Mouse (Mus musculus) adrenal gland, adult 18-20 months (tissue): ENCODE measurements around the gene Iqgap1. TPM values are rescaled to one million over a fixed set of nuclear protein-coding genes. Genes with fewer than 3 reads are reported as not detected.

Experiments
- DNase-seq, 2 experiments: peaks; one replicate each; pipeline ENCODE4 v3.0.0; 2021 to 2022; ENCODE audit warnings: low spot score in 2 of 2
- total RNA-seq, 2 experiments: library from RNA; stranded (reverse); gene quantifications; 1 replicate in 1 of 2; 2 replicates in 1 of 2; pipeline ENCODE4 v1.2.3; 2021

Iqgap1 gene
- total RNA-seq, 2 experiments from 2014 or later: 73.6 to 79.1 TPM

- DNase-seq: no peak
These were observed 19.4 kb downstream of the Iqgap1 start for GRCm38 (mm10) chr7:80806331-80806730.

- peak; percentile 90 to 91 for DNase-seq
These were observed 22.5 kb downstream of the Iqgap1 start for GRCm38 (mm10) chr7:80803173-80803872.

GRCm38 (mm10) chr7:80802412-80803160, 23.2 kb downstream of the Iqgap1 start:
- peak in 1 of 2 experiments; percentile 62 for DNase-seq

DNA sequence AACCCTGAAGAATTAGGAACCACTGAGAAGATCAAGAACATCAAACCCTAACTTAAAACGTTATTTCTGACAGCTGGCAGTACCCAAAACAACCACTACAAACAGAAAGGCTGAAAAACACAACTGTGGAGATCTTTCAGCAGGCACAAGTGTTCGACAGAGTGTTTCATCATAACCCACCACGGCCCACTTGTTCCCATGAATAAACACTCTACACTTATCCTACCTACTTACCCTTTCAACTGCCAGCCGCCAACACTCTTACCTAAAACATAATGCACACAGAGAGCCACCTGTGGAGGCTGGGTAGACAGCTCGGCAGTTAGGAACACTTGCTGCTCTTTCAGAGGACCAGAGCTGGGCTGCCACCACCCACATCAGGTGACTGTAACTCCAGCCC, 26.5 kb downstream of the Iqgap1 start:
- DNase-seq: no peak

GRCm38 (mm10) chr7:80796805-80797567, 28.8 kb downstream of the Iqgap1 start:
- DNase-seq: no peak

DNA sequence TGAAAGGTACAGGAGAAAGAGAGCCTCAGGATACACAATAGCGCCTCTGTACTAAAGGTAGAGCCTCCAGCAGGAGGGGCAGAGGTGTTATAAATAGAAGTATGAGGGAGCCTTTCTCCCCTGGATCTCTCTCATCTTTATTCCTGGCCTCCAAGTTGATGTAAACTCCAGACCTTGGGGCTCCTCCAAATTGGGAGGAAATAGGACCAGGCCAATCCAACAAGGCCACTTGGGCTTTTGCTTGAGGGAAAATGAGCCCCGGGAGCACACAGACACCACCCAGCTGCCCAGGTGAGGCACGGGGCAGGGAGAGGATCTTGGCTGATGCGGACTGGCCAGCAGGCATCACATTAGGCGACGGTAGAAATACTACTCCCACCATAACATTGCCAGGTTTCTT, 29.5 kb downstream of the Iqgap1 start:
- no peak for DNase-seq

- no peak for DNase-seq
These were observed 36.2 kb downstream of the Iqgap1 start for GRCm38 (mm10) chr7:80789534-80789933.

- DNase-seq: no peak
These were observed 36.7 kb downstream of the Iqgap1 start for GRCm38 (mm10) chr7:80789061-80789460.

GRCm38 (mm10) chr7:80788002-80788401, 37.8 kb downstream of the Iqgap1 start:
- no peak for DNase-seq

- peak; percentile 39 to 52 for DNase-seq
These were observed 39.0 kb downstream of the Iqgap1 start for GRCm38 (mm10) chr7:80786746-80787145.

DNA sequence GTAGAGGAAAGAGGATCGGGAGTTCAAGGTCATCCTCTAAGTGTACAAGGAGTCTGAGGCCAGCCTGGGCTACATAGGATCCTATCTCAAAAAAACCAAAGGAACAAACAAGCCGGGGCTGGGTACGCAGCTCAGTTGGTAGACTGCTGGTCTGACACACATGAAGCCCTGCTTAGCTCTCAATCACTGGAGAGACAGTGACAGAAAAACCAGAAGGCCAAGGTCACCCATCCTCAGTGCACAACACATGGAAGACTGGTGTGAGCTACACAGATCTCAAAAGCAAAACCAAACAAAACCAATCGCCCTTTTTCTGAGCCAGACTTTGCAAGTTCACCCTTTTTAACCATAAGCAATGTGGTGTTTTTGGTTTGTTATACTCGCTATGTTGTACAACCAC, 41.9 kb downstream of the Iqgap1 start:
- DNase-seq: no peak

- DNase-seq: no peak
These were observed 43.3 kb downstream of the Iqgap1 start for GRCm38 (mm10) chr7:80782155-80783109.

- no peak for DNase-seq
These were observed 44.2 kb downstream of the Iqgap1 start for GRCm38 (mm10) chr7:80781444-80782120.

DNA sequence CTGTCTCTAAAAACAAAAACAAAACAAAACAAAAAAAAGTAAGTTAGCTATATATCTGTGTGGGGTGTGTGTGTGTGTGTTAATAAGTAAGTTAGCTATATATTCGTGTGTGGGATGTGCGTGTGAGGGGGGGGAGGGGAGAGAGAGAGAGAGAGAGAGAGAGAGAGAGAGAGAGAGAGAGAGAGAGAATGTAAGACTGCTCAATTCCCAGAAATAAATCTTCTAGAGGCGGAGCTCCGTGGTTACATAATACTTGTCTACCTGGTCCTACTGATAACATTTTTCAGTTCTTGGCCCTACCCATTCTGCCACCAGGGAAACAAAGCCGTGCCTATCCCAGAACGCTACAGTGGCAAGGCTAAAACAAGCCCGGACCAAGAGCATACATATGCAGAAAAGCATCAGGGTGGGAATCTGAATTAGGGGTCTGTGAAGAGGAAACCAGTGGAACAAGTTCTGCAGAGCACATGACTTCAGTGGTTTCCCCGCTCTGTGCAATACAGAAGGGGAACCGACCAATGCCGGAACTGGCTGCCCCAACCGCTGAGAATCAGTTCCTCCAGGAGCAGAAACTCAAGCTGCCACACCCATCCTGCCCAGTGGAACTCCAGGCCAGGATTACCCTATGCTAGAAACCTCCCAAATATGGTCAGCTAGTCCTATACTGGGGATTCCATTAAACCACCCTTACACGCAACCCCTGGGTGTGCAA, 46.7 kb downstream of the Iqgap1 start:
- DNase-seq: peak in 1 of 2 experiments; percentile 42

DNA sequence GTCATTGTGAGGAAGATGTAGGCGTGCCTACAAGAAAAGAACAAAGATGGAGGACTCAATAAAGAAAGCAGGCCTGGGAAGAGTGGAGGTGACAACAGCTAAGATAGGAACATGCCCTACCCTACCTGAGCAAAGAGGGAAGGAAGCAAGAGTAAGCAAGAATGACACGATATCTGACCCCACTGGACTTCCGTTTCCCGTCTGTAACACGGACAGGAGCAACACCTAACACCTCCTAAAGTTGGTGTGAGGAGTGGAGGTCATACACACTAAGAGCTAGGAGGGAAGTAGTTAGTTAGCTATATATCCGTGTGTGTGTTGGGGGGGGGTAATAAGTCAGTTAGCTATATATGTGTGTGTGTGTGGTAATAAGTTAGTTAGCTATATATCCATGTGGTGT, 47.4 kb downstream of the Iqgap1 start:
- DNase-seq: no peak

GRCm38 (mm10) chr7:80777151-80777550, 48.6 kb downstream of the Iqgap1 start:
- no peak for DNase-seq

- DNase-seq: no peak
These were observed 49.7 kb downstream of the Iqgap1 start for GRCm38 (mm10) chr7:80776090-80776489.

DNA sequence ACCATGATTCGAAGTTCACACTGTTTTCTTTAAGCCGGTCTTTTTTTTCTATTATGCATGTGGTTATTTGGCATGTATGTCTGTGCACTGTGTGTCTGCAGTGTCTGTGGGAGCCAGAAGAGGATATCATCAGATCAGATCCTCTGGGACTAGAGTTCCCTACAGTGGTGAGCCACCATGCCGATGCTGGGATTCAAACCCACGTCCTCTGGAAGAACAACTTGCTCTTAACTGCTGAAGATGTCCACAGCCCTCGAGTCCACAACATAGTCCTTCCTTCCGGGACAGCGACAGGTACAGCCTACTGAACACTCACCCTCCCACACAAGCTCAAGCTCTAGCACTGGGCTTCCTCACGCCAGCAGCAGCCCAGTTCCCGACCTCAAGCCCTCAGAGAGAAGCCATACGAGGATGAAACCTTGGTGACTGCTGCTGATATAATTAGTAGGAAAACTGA, 50.3 kb downstream of the Iqgap1 start:
- no peak for DNase-seq
